Mouse (Mus musculus) CH12.LX (cell line): ENCODE measurements around the gene Iqcm. TPM values are rescaled to one million over a fixed set of nuclear protein-coding genes. Genes with fewer than 3 reads are reported as not detected.

ENCODE experiments used
- DNase-seq: peaks from one replicate; pipeline ENCODE4 v3.0.0-alpha.2; 2013; ENCODE audit errors: extremely low read depth
- H3K27ac ChIP-seq: 2 replicates; pipeline ENCODE4 v1.5.1; 2012; ENCODE audit warnings: low read depth, mild to moderate bottlenecking, control low read depth, moderate library complexity; ENCODE audit not compliant: insufficient read depth
- H3K27me3 ChIP-seq: replicated peaks from 2 replicates; pipeline ENCODE3; 2012; ENCODE audit warnings: inconsistent platforms
- H3K36me3 ChIP-seq, 2 experiments: replicated peaks in 1 of 2; 2 replicates each; pipeline versions ENCODE3 to v1.6.1; 2012; ENCODE audit warnings: inconsistent platforms in 1 of 2, low read length in 1 of 2, mild to moderate bottlenecking in 1 of 2, mixed read lengths in 1 of 2, moderate library complexity in 1 of 2; ENCODE audit not compliant: control insufficient read depth in 1 of 2, insufficient read depth in 1 of 2
- H3K4me1 ChIP-seq, 2 experiments: 2 replicates each; pipeline ENCODE4 v1.6.1; 2012; ENCODE audit warnings: inconsistent platforms in 1 of 2, moderate library complexity in 1 of 2; ENCODE audit not compliant: insufficient read depth in 2 of 2, control insufficient read depth in 1 of 2
- H3K4me2 ChIP-seq: 2 replicates; pipeline ENCODE4 v1.6.1; 2012; ENCODE audit warnings: low read depth, mild to moderate bottlenecking, control low read depth; ENCODE audit not compliant: poor library complexity, insufficient read depth, severe bottlenecking
- H3K4me3 ChIP-seq, 3 experiments: fragments of 150-350 bp in 1 of 3; sonication (generic) in 1 of 3; replicated peaks in 1 of 3; 2 replicates each; pipeline versions ENCODE3 to v1.5.1; 2011 to 2012; ENCODE audit warnings: low read depth in 2 of 3, low read length in 2 of 3, mild to moderate bottlenecking in 2 of 3, moderate library complexity in 2 of 3, control low read depth in 1 of 3, improper control_type of control experiment in 1 of 3, inconsistent platforms in 1 of 3, mixed read lengths in 1 of 3; ENCODE audit not compliant: poor library complexity in 1 of 3
- H3K79me2 ChIP-seq: replicated peaks from 2 replicates; pipeline ENCODE4 v1.6.1; 2012; ENCODE audit warnings: mild to moderate bottlenecking, moderate library complexity; ENCODE audit not compliant: control insufficient read depth, poor library complexity, insufficient read depth, severe bottlenecking; ENCODE audit errors: extremely low read depth
- H3K9ac ChIP-seq: 2 replicates; pipeline ENCODE4 v1.6.1; 2012; ENCODE audit warnings: low read depth, mild to moderate bottlenecking, control low read depth, moderate library complexity; ENCODE audit not compliant: insufficient read depth
- H3K9me3 ChIP-seq: replicated peaks from 2 replicates; pipeline ENCODE3; 2012; ENCODE audit warnings: low read length, inconsistent platforms, mixed read lengths
- BHLHE40 ChIP-seq: IDR thresholded peaks from 2 replicates; pipeline ENCODE4 v1.6.1; 2011; ENCODE audit warnings: mild to moderate bottlenecking, low read depth, low read length, improper control_type of control experiment
- CHD2 ChIP-seq: IDR thresholded peaks from 2 replicates; pipeline ENCODE4 v1.6.1; 2011; ENCODE audit warnings: low read length, improper control_type of control experiment
- CTCF ChIP-seq, 2 experiments: IDR thresholded peaks in 1 of 2; conservative IDR thresholded peaks in 1 of 2; 2 replicates each; pipeline ENCODE4 v1.5.1; 2011 to 2012; ENCODE audit warnings: low read depth in 2 of 2, low read length in 2 of 2, improper control_type of control experiment in 1 of 2, inconsistent platforms in 1 of 2, mild to moderate bottlenecking in 1 of 2, moderate library complexity in 1 of 2
- E2F4 ChIP-seq: IDR thresholded peaks from 2 replicates; pipeline ENCODE4 v1.6.1; 2011; ENCODE audit warnings: low read depth, low read length, improper control_type of control experiment; ENCODE audit not compliant: insufficient replicate concordance
- ELF1 ChIP-seq: IDR thresholded peaks from 2 replicates; pipeline ENCODE4 v1.6.1; 2014; ENCODE audit warnings: low read depth, mild to moderate bottlenecking, inconsistent platforms, low read length, improper control_type of control experiment
- EP300 ChIP-seq: IDR thresholded peaks from 2 replicates; pipeline ENCODE4 v1.6.1; 2011; ENCODE audit warnings: low read length, improper control_type of control experiment
- ETS1 ChIP-seq: conservative IDR thresholded peaks from 2 replicates; pipeline ENCODE4 v1.6.1; 2012; ENCODE audit warnings: low read depth, mild to moderate bottlenecking, inconsistent platforms, low read length, improper control_type of control experiment, moderate library complexity
- GABPA ChIP-seq: IDR thresholded peaks from 2 replicates; pipeline ENCODE4 v1.6.1; 2012; ENCODE audit warnings: low read depth, low read length, improper control_type of control experiment, inconsistent platforms; ENCODE audit not compliant: insufficient replicate concordance
- MAFK ChIP-seq: IDR thresholded peaks from 2 replicates; pipeline ENCODE4 v1.6.1; 2011; ENCODE audit warnings: low read length, improper control_type of control experiment; ENCODE audit not compliant: insufficient replicate concordance
- MAZ ChIP-seq: IDR thresholded peaks from 2 replicates; pipeline ENCODE4 v1.6.1; 2012; ENCODE audit warnings: low read depth, mild to moderate bottlenecking, inconsistent platforms, low read length, improper control_type of control experiment, moderate library complexity
- MXI1 ChIP-seq: IDR thresholded peaks from 2 replicates; pipeline ENCODE4 v1.6.1; 2011; ENCODE audit warnings: mild to moderate bottlenecking, low read depth, low read length, improper control_type of control experiment
- NELFE ChIP-seq: IDR thresholded peaks from 2 replicates; pipeline ENCODE4 v1.6.1; 2011; ENCODE audit warnings: low read depth, low read length, improper control_type of control experiment
- NRF1 ChIP-seq: IDR thresholded peaks from 2 replicates; pipeline ENCODE4 v1.6.1; 2014; ENCODE audit warnings: low read depth, mild to moderate bottlenecking, inconsistent platforms, low read length, improper control_type of control experiment, moderate library complexity
- POLR2AphosphoS2 ChIP-seq: IDR thresholded peaks from 2 replicates; pipeline ENCODE4 v1.6.1; 2011; ENCODE audit warnings: low read depth, low read length, improper control_type of control experiment
- TBP ChIP-seq: conservative IDR thresholded peaks from 2 replicates; pipeline ENCODE4 v1.6.1; 2011; ENCODE audit warnings: low read depth, low read length, improper control_type of control experiment
- UBTF ChIP-seq: IDR thresholded peaks from 2 replicates; pipeline ENCODE4 v1.6.1; 2012; ENCODE audit warnings: low read depth, mild to moderate bottlenecking, inconsistent platforms, low read length, improper control_type of control experiment, moderate library complexity
- ZMIZ1 ChIP-seq: IDR thresholded peaks from 2 replicates; pipeline ENCODE4 v1.6.1; 2012; ENCODE audit warnings: low read depth, mild to moderate bottlenecking, inconsistent platforms, low read length, improper control_type of control experiment
- dilution Hi-C: fragments of 300-500 bp; cut with MboI; formaldehyde crosslinking; loops from 2 replicates; pipeline ENCODE4 v1.14.3; 2020; ENCODE audit warnings: low sequenced_read_pairs; ENCODE audit not compliant: extremely low pct_unique_long_range_greater_than_20kb, extremely low pct_ligation_motif_present
- in situ Hi-C: fragments of 300-500 bp; cut with MboI; formaldehyde crosslinking; loops from 3 replicates; pipeline ENCODE4 v1.14.3; 2019; ENCODE audit warnings: low sequenced_read_pairs, low pct_ligation_motif_present, low pct_unique_long_range_greater_than_20kb, mixed read lengths
- polyA plus RNA-seq: library from polyadenylated mRNA; unstranded; fragments of >175 nt; gene quantifications from 2 replicates; pipeline ENCODE4 v1.2.1, GENCODE M21; 2012; ENCODE audit warnings: low read depth; ENCODE audit not compliant: insufficient read length
- total RNA-seq, 2 experiments: library from RNA; depleted of rRNA; stranded (reverse); fragments of 300-350 nt in 1 of 2; fragments of >200 nt in 1 of 2; gene quantifications; 2 replicates each; pipeline ENCODE4 v1.2.3; 2012 to 2014

Iqcm gene
- total and polyA plus RNA-seq, 3 experiments = not detected

DNA sequence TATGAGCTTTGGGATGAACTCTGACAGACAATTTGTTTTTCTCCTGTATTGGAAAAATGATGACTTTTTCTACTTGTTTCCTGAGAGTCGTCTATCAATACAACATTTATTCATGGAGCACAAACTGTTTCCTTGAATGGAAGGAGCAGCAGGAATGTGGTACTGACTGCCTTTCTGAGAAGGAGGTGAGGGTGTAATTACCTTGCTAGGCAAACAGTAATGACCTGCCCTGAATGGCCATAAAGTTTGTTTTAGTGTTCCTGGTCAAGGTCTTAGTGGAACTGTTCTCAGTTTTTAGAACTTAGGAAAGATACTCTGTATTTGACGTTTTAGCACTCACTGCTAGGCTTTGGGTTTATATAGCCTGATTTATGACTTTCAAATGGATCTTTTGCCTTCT lies 147.8 kb downstream of the Iqcm start:
- Histone ChIP-seq H3K36me3 (no peaks in the 10 kb centered on the region), H3K27me3 (peaks cover 18% of the 10 kb centered on the region), H3K4me2 (no peak overlapping the region), H3K9ac (no peak overlapping the region), H3K79me2 (no peaks in the 10 kb centered on the region), H3K4me1 (no peaks in the 10 kb centered on the region), H3K4me3 (no peak overlapping the region), H3K9me3 (no peaks in the 10 kb centered on the region), H3K27ac (no peak overlapping the region)
- in situ Hi-C loops = no loop called here
- no peak for DNase-seq
- dilution Hi-C loops = no loop called here
- TF ChIP-seq BHLHE40 (no peak), CHD2 (no peak), ETS1 (no peak), NRF1 (no peak), TBP (no peak), MXI1 (no peak), POLR2AphosphoS2 (no peak), ZMIZ1 (no peak), CTCF (conservative IDR thresholded peaks at IDR 0.05 in 1 of 2, IDR thresholded peaks at IDR 0.05 in 1 of 2; ENCODE audit: low read depth in 2 of 2, low read length in 2 of 2) (no peak), MAFK (no peak), E2F4 (no peak), GABPA (no peak), UBTF (no peak), MAZ (no peak), NELFE (no peak), ELF1 (no peak)

DNA sequence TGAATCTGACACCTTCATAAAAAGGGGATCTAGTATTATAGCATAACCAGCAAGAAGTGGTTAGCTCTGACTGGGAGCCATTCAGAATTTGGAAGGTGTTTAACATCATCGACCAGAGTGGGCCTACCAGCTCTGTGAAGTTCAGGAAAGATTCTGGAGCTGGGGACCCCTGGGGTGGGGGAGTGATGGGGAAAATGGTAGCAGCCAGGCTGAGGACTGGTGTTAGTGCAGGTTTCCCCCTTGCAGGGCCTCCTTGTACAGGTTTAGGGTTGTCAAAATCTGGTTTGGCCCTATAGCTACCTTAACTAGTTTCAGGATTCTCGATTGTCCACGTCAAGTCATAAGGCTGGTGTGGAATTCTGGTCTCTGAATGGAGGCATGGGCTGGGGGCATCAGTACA lies 194.5 kb downstream of the Iqcm start:
- no peaks in the 10 kb centered on the region for H3K79me2 ChIP-seq
- H3K27ac ChIP-seq = no peak overlapping the region
- H3K27me3 ChIP-seq = peaks cover 21% of the 10 kb centered on the region
- H3K9me3 ChIP-seq = no peaks in the 10 kb centered on the region
- in situ Hi-C loops (no loop called here), dilution Hi-C loops (no loop called here)
- H3K4me2 ChIP-seq = no peak overlapping the region
- H3K36me3 ChIP-seq = no peaks in the 10 kb centered on the region
- no peak overlapping the region for H3K4me3 ChIP-seq
- H3K9ac ChIP-seq = no peak overlapping the region
- no peak for TF ChIP-seq EP300
- no peak for TF ChIP-seq ETS1
- no peaks in the 10 kb centered on the region for H3K4me1 ChIP-seq
- DNase-seq = no peak
